Mouse (Mus musculus) forebrain, embryonic 11.5 days (tissue): ENCODE measurements at regions not wholly inside any gene's neighbourhood (a gene's known extent, or its start where the extent isn't known, plus 50 kb on each side); places are given as distances from the start of the nearest gene placed in this dataset.
A peak's percentile ranks its signal among the peaks of the same experiment; 100 is the strongest.

Experiments used
- ATAC-seq: fragments of 200-750 bp; cut with Nextera tagmentation; replicated peaks from 2 replicates; pipeline ENCODE4 v1.8.0; 2017; ENCODE audit warnings: moderate TSS enrichment; ENCODE audit not compliant: low FRiP score
- DNase-seq: peaks from one replicate; pipeline ENCODE4 v3.0.0-alpha.2; 2017; ENCODE audit warnings: low spot score
- H3K27ac ChIP-seq: fragments of 300-500 bp; sonication (generic); 2 replicates; pipeline ENCODE4 v1.5.1; 2014; ENCODE audit warnings: low read depth, low read length
- H3K27me3 ChIP-seq: fragments of 300-500 bp; sonication (generic); 2 replicates; pipeline ENCODE4 v1.6.1; 2014; ENCODE audit warnings: mild to moderate bottlenecking, low read length, mixed read lengths; ENCODE audit not compliant: control insufficient read depth, insufficient read depth
- H3K36me3 ChIP-seq: fragments of 300-500 bp; sonication (generic); 2 replicates; pipeline ENCODE4 v1.6.1; 2014; ENCODE audit warnings: mild to moderate bottlenecking, low read length, moderate library complexity, mixed read lengths; ENCODE audit not compliant: control insufficient read depth, insufficient read depth
- H3K4me1 ChIP-seq: fragments of 300-500 bp; sonication (generic); replicated peaks from 2 replicates; pipeline ENCODE4 v1.6.1; 2014; ENCODE audit warnings: low read length, mixed read lengths; ENCODE audit not compliant: control insufficient read depth, insufficient read depth
- H3K4me2 ChIP-seq: fragments of 300-500 bp; sonication (generic); 2 replicates; pipeline ENCODE4 v1.6.1; 2014; ENCODE audit warnings: low read depth, mild to moderate bottlenecking, low read length, moderate library complexity, mixed read lengths; ENCODE audit not compliant: severe bottlenecking
- H3K4me3 ChIP-seq: fragments of 300-500 bp; sonication (generic); 2 replicates; pipeline ENCODE4 v1.5.1; 2014; ENCODE audit warnings: low read depth, low read length
- H3K9ac ChIP-seq: fragments of 300-500 bp; sonication (generic); 2 replicates; pipeline ENCODE4 v1.6.1; 2014; ENCODE audit warnings: low read length
- H3K9me3 ChIP-seq: fragments of 300-500 bp; sonication (generic); 2 replicates; pipeline ENCODE4 v1.6.1; 2016; ENCODE audit warnings: low read length, mixed read lengths; ENCODE audit not compliant: control insufficient read depth
- WGBS: fragments of 180-500 bp; shearing (Covaris S2); extraction: QIAGEN DNeasy Blood & Tissue Kit; methylation state at CpG from one replicate; pipeline ENCODE4 v1.1.7; 2014; 5-methylcytosine and 5-hydroxymethylcytosine counted together

GRCm38 (mm10) chr12:52381161-52381967, 122.4 kb upstream of the Arhgap5 start:
- Histone ChIP-seq H3K9me3 (no peaks in the 10 kb centered on the region), H3K4me2 (no peak overlapping the region), H3K36me3 (no peaks in the 10 kb centered on the region), H3K27me3 (no peaks in the 10 kb centered on the region), H3K4me1 (peaks cover 9% of the 10 kb centered on the region), H3K27ac (peak overlapping the region; percentile 7; the same call in 1 of the 2 replicates), H3K4me3 (no peak overlapping the region), H3K9ac (no peak overlapping the region; the same call in 1 of the 2 replicates)
- ATAC-seq (peak; percentile 86), DNase-seq (peak; percentile 74)
- 49% methylated on average over 18 of the region's 18 CpGs for WGBS

- 62% methylated on average over 1 of the region's 1 CpGs for WGBS
- H3K4me3 ChIP-seq: no peak overlapping the region
- H3K4me2 ChIP-seq: no peak overlapping the region
- peaks cover 9% of the 10 kb centered on the region for H3K4me1 ChIP-seq
- DNase-seq (no peak), ATAC-seq (peak; percentile 11; the same call in 1 of the 2 replicates)
- no peak overlapping the region; the same call in 1 of the 2 replicates for H3K9ac ChIP-seq
- H3K27me3 ChIP-seq: no peaks in the 10 kb centered on the region
- no peaks in the 10 kb centered on the region for H3K9me3 ChIP-seq
- no peaks in the 10 kb centered on the region for H3K36me3 ChIP-seq
- 0 out of 2 replicates have a peak overlapping the region, but pooled peaks have one; percentile 7 for H3K27ac ChIP-seq
These were observed 121.8 kb upstream of the Arhgap5 start for GRCm38 (mm10) chr12:52381968-52382325.

- Histone ChIP-seq H3K27me3 (no peaks in the 10 kb centered on the region), H3K27ac (no peak overlapping the region), H3K9me3 (no peaks in the 10 kb centered on the region), H3K4me3 (no peak overlapping the region), H3K4me2 (no peak overlapping the region), H3K36me3 (no peaks in the 10 kb centered on the region), H3K4me1 (peaks cover 9% of the 10 kb centered on the region), H3K9ac (no peak overlapping the region)
- 8% methylated on average over 7 of the region's 7 CpGs for WGBS
- DNase-seq (peak; percentile 63), ATAC-seq (peak; percentile 34; the same call in 1 of the 2 replicates)
These were observed 120.8 kb upstream of the Arhgap5 start for GRCm38 (mm10) chr12:52382832-52383580.

GRCm38 (mm10) chr12:52389552-52389951, 114.2 kb upstream of the Arhgap5 start:
- WGBS: 21% methylated on average over 5 of the region's 5 CpGs
- no peaks in the 10 kb centered on the region for H3K36me3 ChIP-seq
- no peak overlapping the region for H3K4me3 ChIP-seq
- H3K4me2 ChIP-seq: no peak overlapping the region
- no peak overlapping the region for H3K9ac ChIP-seq
- H3K27me3 ChIP-seq: no peaks in the 10 kb centered on the region
- H3K27ac ChIP-seq: peak overlapping the region; percentile 78
- DNase-seq (peak; percentile 63), ATAC-seq (peak; percentile 80)
- H3K4me1 ChIP-seq: peaks cover 2% of the 10 kb centered on the region
- no peaks in the 10 kb centered on the region; the same call in 1 of the 2 replicates for H3K9me3 ChIP-seq

- H3K4me2 ChIP-seq: no peak overlapping the region
- WGBS: 38% methylated on average over 4 of the region's 4 CpGs
- ATAC-seq (peak; percentile 65), DNase-seq (no peak)
- no peaks in the 10 kb centered on the region; the same call in 1 of the 2 replicates for H3K9me3 ChIP-seq
- peaks cover 7% of the 10 kb centered on the region for H3K4me1 ChIP-seq
- no peak overlapping the region for H3K4me3 ChIP-seq
- H3K9ac ChIP-seq: no peak overlapping the region
- H3K36me3 ChIP-seq: no peaks in the 10 kb centered on the region
- no peaks in the 10 kb centered on the region for H3K27me3 ChIP-seq
- peak overlapping the region; percentile 78 for H3K27ac ChIP-seq
These were observed 113.5 kb upstream of the Arhgap5 start for GRCm38 (mm10) chr12:52390242-52390641.

GRCm38 (mm10) chr12:52392636-52393035, 111.1 kb upstream of the Arhgap5 start:
- Histone ChIP-seq H3K9ac (no peak overlapping the region), H3K9me3 (no peaks in the 10 kb centered on the region; the same call in none of the 2 replicates), H3K4me3 (no peak overlapping the region), H3K36me3 (no peaks in the 10 kb centered on the region), H3K27ac (no peak overlapping the region), H3K4me1 (peaks cover 10% of the 10 kb centered on the region), H3K27me3 (no peaks in the 10 kb centered on the region), H3K4me2 (no peak overlapping the region)
- ATAC-seq (no peak), DNase-seq (peak; percentile 31)
- 86% methylated on average over 4 of the region's 4 CpGs for WGBS

- no peaks in the 10 kb centered on the region; the same call in 1 of the 2 replicates for H3K9me3 ChIP-seq
- no peaks in the 10 kb centered on the region for H3K36me3 ChIP-seq
- no peaks in the 10 kb centered on the region for H3K27me3 ChIP-seq
- no peak overlapping the region for H3K4me3 ChIP-seq
- no peak overlapping the region for H3K4me2 ChIP-seq
- no peak overlapping the region for H3K27ac ChIP-seq
- ATAC-seq (no peak; the same call in 1 of the 2 replicates), DNase-seq (peak; percentile 56)
- 67% methylated on average over 15 of the region's 15 CpGs for WGBS
- peaks cover 11% of the 10 kb centered on the region for H3K4me1 ChIP-seq
- no peak overlapping the region for H3K9ac ChIP-seq
These were observed 109.6 kb upstream of the Arhgap5 start for GRCm38 (mm10) chr12:52393981-52394718.

- Histone ChIP-seq H3K9me3 (no peaks in the 10 kb centered on the region; the same call in 1 of the 2 replicates), H3K4me1 (peaks cover 10% of the 10 kb centered on the region; the same call in 1 of the 2 replicates), H3K27me3 (no peaks in the 10 kb centered on the region), H3K36me3 (no peaks in the 10 kb centered on the region), H3K27ac (no peak overlapping the region), H3K4me3 (no peak overlapping the region), H3K4me2 (no peak overlapping the region), H3K9ac (no peak overlapping the region)
- no peak for DNase-seq
- WGBS: 82% methylated on average over 3 of the region's 3 CpGs
- ATAC-seq: no peak
These were observed 109.1 kb upstream of the Arhgap5 start for GRCm38 (mm10) chr12:52394719-52395062.
